Mouse (Mus musculus): Measurements from ENCODE around the gene A830031A19Rik.

Gene A830031A19Rik

GRCm38 (mm10) chr11:24008244-24008643 lies 66.6 kb downstream of the A830031A19Rik start:
- peak; percentile 59 for DNase-seq

GRCm38 (mm10) chr11:24005445-24006156 lies 69.3 kb downstream of the A830031A19Rik start:
- DNase-seq = peak; percentile 65

GRCm38 (mm10) chr11:24000675-24001074 lies 74.2 kb downstream of the A830031A19Rik start:
- no peak for DNase-seq

Data from right cerebral cortex, postnatal 14 days (tissue).